Comparison of ENCODE assay signal across 9 mouse cellular contexts in the genomic region with DNA sequence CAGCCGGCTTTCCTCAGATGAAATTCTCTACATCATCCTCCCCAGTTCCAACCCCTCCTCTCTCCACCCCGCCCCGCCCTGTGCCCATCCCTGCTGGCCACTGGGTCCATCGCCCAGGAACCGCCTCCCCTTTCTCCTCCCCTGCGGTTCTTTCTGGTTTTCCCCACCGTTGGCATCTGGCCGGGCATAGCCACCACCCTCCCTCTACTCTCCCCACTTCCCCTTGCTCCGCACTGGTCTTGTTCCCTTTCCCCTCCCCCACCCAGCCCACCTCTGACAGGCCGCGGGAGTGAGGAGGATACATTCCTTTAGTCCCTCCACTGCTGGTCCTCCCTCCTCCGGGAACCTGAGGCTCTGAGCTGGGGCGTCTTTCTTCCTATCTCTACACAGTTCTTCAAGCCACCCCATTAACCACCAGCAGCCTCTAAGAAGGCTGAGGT. TPM values are rescaled to one million over a fixed set of nuclear protein-coding genes. Genes with fewer than 3 reads are reported as not detected.
A peak's percentile ranks its signal among the peaks of the same experiment; 100 is the strongest.
DNase-seq lines count a peak whose midpoint lies in the region; ATAC-seq and TF ChIP-seq lines count a peak whose summit lies in the region.
"Had no signal": no experiment of that assay in that cellular context is flagged by ENCODE, and none has a peak within 500 bp of the region (broad histone marks: within the 10 kb centered on the region; RNA-seq: fewer than 3 reads in every experiment).

No protein-coding gene starts in this region.

- no peaks in the 10 kb centered on the region for H3K36me3 ChIP-seq in forebrain, embryonic 11.5 days (ENCODE audit: control insufficient read depth, insufficient read depth, low read length)
- no peaks in the 10 kb centered on the region for H3K36me3 ChIP-seq in neural tube, embryonic 12.5 days
- H3K36me3 ChIP-seq: heart, embryonic 15.5 days had no signal

- H3K4me2 ChIP-seq in forebrain, embryonic 11.5 days (ENCODE audit: low read depth, low read length, severe bottlenecking), result peak overlapping the region; percentile 84
- peak overlapping the region; percentile 83 for H3K4me2 ChIP-seq in neural tube, embryonic 12.5 days (replicated peaks)

- H3K27me3 ChIP-seq in forebrain, embryonic 11.5 days (ENCODE audit: control insufficient read depth, insufficient read depth, low read length), result no peaks in the 10 kb centered on the region
- no peaks in the 10 kb centered on the region for H3K27me3 ChIP-seq in neural tube, embryonic 12.5 days (replicated peaks)

- no peak for TF ChIP-seq CTCF in layer of hippocampus, adult 2 months (conservative IDR thresholded peaks at IDR 0.05)

- peak overlapping the region; percentile 86 for H3K4me3 ChIP-seq in layer of hippocampus, adult 2 months
- H3K4me3 ChIP-seq in forebrain, embryonic 11.5 days (ENCODE audit: low read depth, low read length), result peak overlapping the region; percentile 80
- H3K4me3 ChIP-seq in neural tube, embryonic 12.5 days, result peak overlapping the region; percentile 70

- WGBS in forebrain, embryonic 11.5 days, result under 1% methylated on average over 13 of the region's 13 CpGs
- 3% methylated on average over 11 of the region's 13 CpGs for WGBS in neural tube, embryonic 12.5 days

- H3K9me3 ChIP-seq in forebrain, embryonic 11.5 days (ENCODE audit: control insufficient read depth, low read length), result no peaks in the 10 kb centered on the region
- H3K9me3 ChIP-seq in neural tube, embryonic 12.5 days, result no peaks in the 10 kb centered on the region
- H3K9me3 ChIP-seq: heart, embryonic 15.5 days had no signal

- peak overlapping the region; percentile 96 for H3K27ac ChIP-seq in layer of hippocampus, adult 2 months
- H3K27ac ChIP-seq in forebrain, embryonic 11.5 days (ENCODE audit: low read depth, low read length), result no peak overlapping the region
- no peak overlapping the region for H3K27ac ChIP-seq in neural tube, embryonic 12.5 days
- H3K27ac ChIP-seq: heart, embryonic 15.5 days had no signal

- intact Hi-C loops in left cerebral cortex, postnatal 36 days (cut with DNase I), result no loop called here

- DNase-seq in layer of hippocampus, adult 2 months (ENCODE audit: low spot score in 2 of 2), result no peak
- DNase-seq in layer of hippocampus, adult 8-10 months (ENCODE audit: low spot score in 2 of 2), result no peak
- peak; percentile 91 for DNase-seq in cerebellum, adult 11-12 months
- DNase-seq in forebrain, embryonic 11.5 days (ENCODE audit: low spot score), result peak; percentile 56
- peak; percentile 36 to 44 for DNase-seq in left cerebral cortex, postnatal 36 days (ENCODE audit: low spot score in 2 of 2)
- DNase-seq in T-cell, adult 2 months (ENCODE audit: low spot score), result no peak
- no peak for DNase-seq in B cell, adult 2 months

- H3K4me1 ChIP-seq in forebrain, embryonic 11.5 days (replicated peaks; ENCODE audit: control insufficient read depth, insufficient read depth, low read length), result no peaks in the 10 kb centered on the region; the same call in 1 of the 2 replicates
- peaks cover 26% of the 10 kb centered on the region for H3K4me1 ChIP-seq in neural tube, embryonic 12.5 days

- H3K9ac ChIP-seq in forebrain, embryonic 11.5 days (ENCODE audit: low read length), result 0 out of 2 replicates have a peak overlapping the region, but pooled peaks have one; percentile 35
- peak overlapping the region; percentile 91 for H3K9ac ChIP-seq in neural tube, embryonic 12.5 days
- H3K9ac ChIP-seq: heart, embryonic 15.5 days had no signal

- peak; percentile 20 for ATAC-seq in forebrain, embryonic 11.5 days (replicated peaks; ENCODE audit: low FRiP score)
- peak; percentile 34 for ATAC-seq in neural tube, embryonic 12.5 days (ENCODE audit: low FRiP score, low read depth)

RNA-seq across cellular contexts. Expression of gene Cadm3, which starts 1.5 kb away (rescaled TPM):
- total RNA-seq in layer of hippocampus, adult 2 months (2021), result 100 to 1,000 TPM; 394 to 402 TPM
- total RNA-seq in layer of hippocampus, adult 8-10 months (2022), result 100 to 1,000 TPM; 350 to 406 (median 381) TPM
- 15.6 and 16.0 TPM in 2 replicates for polyA plus RNA-seq in forebrain, embryonic 11.5 days (2014; fragmentation: Nextera tagmentation; extraction: Ambion mirVana)
- total RNA-seq in left cerebral cortex, postnatal 36 days (2021), result 100 to 1,000 TPM; 437 to 444 TPM
- polyA plus RNA-seq in neural tube, embryonic 12.5 days (2016; fragmentation: Nextera tagmentation; extraction: Ambion mirVana), result 36.0 and 41.8 TPM in 2 replicates

RNA-seq across cellular contexts. Expression of gene Aim2, which starts 15.3 kb away (rescaled TPM):
- 1 to 10 TPM; 2.0 to 3.7 TPM for total RNA-seq in layer of hippocampus, adult 2 months (2021)
- 10 to 100 TPM in 1 of 4 experiments, 1 to 10 TPM in 3; 1.8 to 12.4 (median 5.1) TPM for total RNA-seq in layer of hippocampus, adult 8-10 months (2022)
- 4.3 and 5.8 TPM in 2 replicates for polyA plus RNA-seq in forebrain, embryonic 11.5 days (2014; fragmentation: Nextera tagmentation; extraction: Ambion mirVana)
- total RNA-seq in left cerebral cortex, postnatal 36 days (2021), result 1 to 10 TPM; 1.3 to 2.5 TPM
- 3.8 and 4.5 TPM in 2 replicates for polyA plus RNA-seq in neural tube, embryonic 12.5 days (2016; fragmentation: Nextera tagmentation; extraction: Ambion mirVana)

RNA-seq across cellular contexts. Expression of gene Ackr1, which starts 32.4 kb away (rescaled TPM):
- total RNA-seq in layer of hippocampus, adult 2 months (2021), result 10 to 100 TPM; 64.5 to 65.9 TPM
- 10 to 100 TPM; 45.2 to 66.9 (median 51.0) TPM for total RNA-seq in layer of hippocampus, adult 8-10 months (2022)
- polyA plus RNA-seq in forebrain, embryonic 11.5 days (2014; fragmentation: Nextera tagmentation; extraction: Ambion mirVana), result 3.8 and 4.5 TPM in 2 replicates
- 10 to 100 TPM; 83.5 to 94.7 TPM for total RNA-seq in left cerebral cortex, postnatal 36 days (2021)
- 10.4 and 11.3 TPM in 2 replicates for polyA plus RNA-seq in neural tube, embryonic 12.5 days (2016; fragmentation: Nextera tagmentation; extraction: Ambion mirVana)

Comparison
In these comparisons a context has a peak if more than half of its experiments do, and no peak if none do; other contexts are left out.
1. DNase-seq: peak in cerebellum, adult 11-12 months (single experiment), forebrain, embryonic 11.5 days (single experiment) and left cerebral cortex, postnatal 36 days (2 of 2); none in layer of hippocampus, adult 2 months (0 of 2), layer of hippocampus, adult 8-10 months (0 of 2), T-cell, adult 2 months (single experiment) and B cell, adult 2 months (0 of 2).
2. Peak in every context shown above with its lines, with median percentiles within 50 percentile points of each other: H3K4me3 ChIP-seq.